Mouse (Mus musculus): Measurements from ENCODE around the gene Map3k12. TPM values are rescaled to one million over a fixed set of nuclear protein-coding genes. Genes with fewer than 3 reads are reported as not detected.

Map3k12 gene
- polyA plus RNA-seq (2016; fragmentation: Nextera tagmentation; extraction: Ambion mirVana), result 23.8 and 27.7 TPM in 2 replicates

DNA sequence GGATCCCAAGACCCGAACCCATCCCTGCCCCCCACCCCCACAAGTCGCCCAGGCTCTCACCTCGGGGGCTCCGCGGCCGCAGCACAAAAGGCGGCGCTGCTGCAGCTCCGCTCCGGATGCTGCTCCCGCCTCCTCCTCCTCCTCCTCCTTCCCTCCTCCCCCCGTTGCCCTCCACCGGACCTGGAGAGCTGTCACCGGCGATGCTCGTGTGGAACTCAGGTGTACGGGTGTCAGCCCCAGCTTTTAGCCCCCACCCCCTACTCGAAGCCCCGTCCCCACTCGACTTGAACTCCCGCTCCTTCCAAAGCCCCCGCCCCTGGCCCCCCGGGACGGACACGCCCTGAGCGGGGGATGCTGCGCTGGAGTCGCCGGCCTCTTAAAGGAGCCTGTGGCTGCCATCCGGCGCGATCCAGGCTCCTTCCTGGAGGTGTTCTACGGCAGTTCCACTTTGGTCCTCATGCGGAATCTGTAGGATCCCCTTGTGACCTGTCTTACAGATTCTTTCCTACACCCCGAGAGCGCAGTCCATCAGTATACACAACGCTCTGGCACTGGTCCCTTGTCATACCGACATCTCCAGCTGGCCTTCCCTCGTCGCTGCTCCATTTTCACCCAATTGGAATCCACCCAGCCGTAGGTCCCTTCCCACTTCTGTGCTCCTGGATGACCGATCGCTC, at the start of gene Map3k12:
Gene Map3k12, minus strand, starts transcription at position 337 of the 677 bp plus-strand sequence.
- DNase-seq (ENCODE audit: low spot score), result peak; percentile 86
- Histone ChIP-seq H3K4me3 (peak within 1 kb of the TSS; percentile 74), H3K27me3 (ENCODE audit: low read depth, poor library complexity, severe bottlenecking) (no peaks in the 10 kb centered on the region), H3K9me3 (replicated peaks) (no peaks in the 10 kb centered on the region), H3K4me1 (peaks cover 50% of the 10 kb centered on the region), H3K36me3 (peaks cover 20% of the 10 kb centered on the region), H3K27ac (peak within 1 kb of the TSS; percentile 98)
- under 1% methylated on average over 43 of the region's 43 CpGs for WGBS

DNA sequence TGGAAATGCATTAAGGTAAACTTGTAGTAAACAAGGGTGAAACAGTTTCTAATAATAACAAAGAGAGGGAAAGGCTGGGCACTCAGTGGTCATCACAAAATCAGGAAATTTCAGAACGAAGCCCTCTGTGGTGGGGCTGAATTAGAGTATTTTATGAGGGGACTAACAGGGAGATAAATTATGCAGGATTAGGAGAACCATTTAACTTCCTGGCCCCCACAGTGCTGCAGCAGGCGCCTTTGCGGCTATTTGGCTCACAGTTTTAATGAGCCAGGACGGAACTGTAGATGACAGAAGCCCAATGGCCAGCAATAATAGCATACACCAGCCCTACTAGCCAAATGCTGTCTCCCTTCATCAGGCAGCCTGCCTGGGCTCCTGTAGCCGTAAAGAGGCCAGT, 46.8 kb upstream of the Map3k12 start:
- no peak overlapping the region for H3K4me3 ChIP-seq
- H3K4me1 ChIP-seq, result no peaks in the 10 kb centered on the region; the same call in 1 of the 2 replicates
- no peaks in the 10 kb centered on the region for H3K27me3 ChIP-seq (ENCODE audit: low read depth, poor library complexity, severe bottlenecking)
- no peak for DNase-seq (ENCODE audit: low spot score)
- no peaks in the 10 kb centered on the region for H3K9me3 ChIP-seq (replicated peaks)
- 72% methylated on average over 5 of the region's 5 CpGs for WGBS
- no peak overlapping the region for H3K27ac ChIP-seq
- peaks cover 26% of the 10 kb centered on the region for H3K36me3 ChIP-seq

DNA sequence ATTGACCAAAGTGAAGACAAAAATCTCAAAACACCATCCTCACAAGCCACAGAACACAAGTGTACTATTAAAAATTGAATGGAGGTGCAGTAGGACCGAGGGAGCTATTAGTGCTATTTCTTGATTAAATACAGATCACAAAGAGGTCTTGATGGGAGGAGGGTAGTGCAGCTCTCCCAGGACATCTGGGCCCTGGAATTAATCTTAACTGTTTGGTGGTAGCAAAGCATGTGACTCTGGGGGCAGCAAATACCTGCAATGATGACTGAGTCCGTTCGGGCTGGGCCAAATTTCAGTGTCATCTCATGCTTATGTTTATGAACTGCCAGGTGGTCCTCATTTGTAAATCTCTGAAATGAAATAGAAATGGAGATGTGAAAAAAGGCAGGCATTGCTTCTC, 46.2 kb upstream of the Map3k12 start:
- no peak overlapping the region for H3K4me3 ChIP-seq
- H3K36me3 ChIP-seq, result peaks cover 26% of the 10 kb centered on the region
- no peak for DNase-seq (ENCODE audit: low spot score)
- no peaks in the 10 kb centered on the region for H3K9me3 ChIP-seq (replicated peaks)
- H3K27ac ChIP-seq, result no peak overlapping the region
- no peaks in the 10 kb centered on the region; the same call in 1 of the 2 replicates for H3K4me1 ChIP-seq
- WGBS, result 85% methylated on average over 3 of the region's 3 CpGs
- H3K27me3 ChIP-seq (ENCODE audit: low read depth, poor library complexity, severe bottlenecking), result no peaks in the 10 kb centered on the region

DNA sequence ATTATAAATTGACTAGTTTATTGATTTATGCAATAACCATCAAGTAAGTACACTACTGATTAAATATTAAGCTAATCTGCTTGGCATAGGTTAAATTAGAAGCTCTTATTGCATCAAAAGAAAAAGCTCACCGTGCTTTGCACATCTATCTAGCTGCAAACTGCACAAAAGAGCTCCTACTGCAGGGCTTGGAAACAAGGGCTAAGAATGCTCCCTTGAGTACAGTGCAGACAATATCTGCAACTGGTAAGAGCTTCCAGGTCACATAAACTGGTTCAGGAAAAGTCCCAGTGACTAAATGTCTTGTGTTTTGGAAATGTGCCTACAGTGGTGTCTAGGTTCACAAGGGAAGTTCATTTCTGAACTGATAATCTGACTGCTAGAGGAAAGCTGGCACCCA, 45.6 kb upstream of the Map3k12 start:
- H3K9me3 ChIP-seq (replicated peaks), result no peaks in the 10 kb centered on the region
- H3K4me3 ChIP-seq, result no peak overlapping the region
- no peaks in the 10 kb centered on the region for H3K27me3 ChIP-seq (ENCODE audit: low read depth, poor library complexity, severe bottlenecking)
- WGBS, result 98% methylated on average over 1 of the region's 1 CpGs
- H3K4me1 ChIP-seq, result no peaks in the 10 kb centered on the region; the same call in 1 of the 2 replicates
- H3K36me3 ChIP-seq, result peaks cover 26% of the 10 kb centered on the region
- H3K27ac ChIP-seq, result no peak overlapping the region
- no peak for DNase-seq (ENCODE audit: low spot score)

DNA sequence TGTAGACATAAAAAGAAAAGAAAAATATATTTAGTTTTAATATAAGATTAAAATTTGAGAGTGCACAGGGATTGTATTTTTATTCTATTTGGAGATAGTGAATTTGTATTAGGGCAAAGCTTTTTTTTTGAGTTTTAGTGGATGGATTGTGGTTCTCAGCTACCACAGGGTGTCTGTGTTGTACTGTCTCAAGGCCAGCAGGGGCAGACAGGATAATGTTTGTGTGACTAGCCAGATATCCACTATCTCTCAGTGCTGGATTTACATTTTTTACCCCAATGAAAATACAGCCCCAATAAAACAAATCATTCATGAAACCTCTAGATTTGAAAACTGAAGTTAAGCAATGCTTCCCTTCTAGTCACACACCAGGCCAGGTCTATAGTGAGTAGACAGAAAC, 40.7 kb upstream of the Map3k12 start:
- no peak overlapping the region for H3K4me3 ChIP-seq
- H3K27ac ChIP-seq, result no peak overlapping the region
- DNase-seq (ENCODE audit: low spot score), result no peak
- peaks cover 52% of the 10 kb centered on the region for H3K36me3 ChIP-seq
- H3K4me1 ChIP-seq, result no peaks in the 10 kb centered on the region
- no peaks in the 10 kb centered on the region for H3K27me3 ChIP-seq (ENCODE audit: low read depth, poor library complexity, severe bottlenecking)
- H3K9me3 ChIP-seq (replicated peaks), result no peaks in the 10 kb centered on the region

DNA sequence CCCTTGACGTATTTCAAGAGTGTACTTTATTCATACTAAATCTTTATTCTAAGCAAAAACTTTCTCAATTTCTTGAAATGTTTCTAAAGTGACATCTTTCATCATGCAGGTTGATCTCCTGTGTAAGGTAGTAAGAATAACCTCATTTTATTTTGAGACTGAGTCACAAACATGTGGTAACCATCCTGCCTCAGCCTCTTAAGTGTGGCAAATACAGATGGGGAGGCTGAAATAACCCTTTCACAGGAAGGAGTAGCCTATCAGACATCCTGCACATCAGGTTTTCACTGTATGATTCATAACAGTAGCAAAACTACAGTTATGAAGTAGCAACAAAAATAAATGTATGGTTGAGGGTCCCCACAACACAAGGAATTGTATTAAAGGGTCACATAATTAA, 38.7 kb upstream of the Map3k12 start:
- Histone ChIP-seq H3K27ac (no peak overlapping the region), H3K9me3 (replicated peaks) (no peaks in the 10 kb centered on the region), H3K27me3 (ENCODE audit: low read depth, poor library complexity, severe bottlenecking) (no peaks in the 10 kb centered on the region), H3K4me1 (no peaks in the 10 kb centered on the region), H3K36me3 (peaks cover 59% of the 10 kb centered on the region), H3K4me3 (no peak overlapping the region)
- no peak for DNase-seq (ENCODE audit: low spot score)
- WGBS, result 91% methylated on average over 1 of the region's 1 CpGs

DNA sequence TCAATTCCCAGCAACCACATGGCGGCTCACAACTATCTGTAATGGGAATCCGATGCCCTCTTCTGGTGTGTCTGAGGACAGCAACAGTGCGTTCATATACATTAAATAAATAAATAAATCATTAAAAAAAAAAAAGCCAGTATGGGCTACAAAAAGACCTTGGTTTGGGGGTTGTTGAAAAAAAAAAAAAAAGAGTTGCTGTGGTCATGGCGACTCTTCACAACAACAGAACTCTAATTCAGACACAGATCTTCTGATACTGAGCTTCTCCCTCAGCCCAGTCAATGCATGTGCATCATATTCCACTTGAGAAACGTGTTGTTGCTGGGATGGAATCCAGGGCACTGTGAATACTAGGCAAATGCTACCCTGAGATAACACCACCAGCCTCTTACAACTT, 35.7 kb upstream of the Map3k12 start:
- 94% methylated on average over 5 of the region's 5 CpGs for WGBS

DNA sequence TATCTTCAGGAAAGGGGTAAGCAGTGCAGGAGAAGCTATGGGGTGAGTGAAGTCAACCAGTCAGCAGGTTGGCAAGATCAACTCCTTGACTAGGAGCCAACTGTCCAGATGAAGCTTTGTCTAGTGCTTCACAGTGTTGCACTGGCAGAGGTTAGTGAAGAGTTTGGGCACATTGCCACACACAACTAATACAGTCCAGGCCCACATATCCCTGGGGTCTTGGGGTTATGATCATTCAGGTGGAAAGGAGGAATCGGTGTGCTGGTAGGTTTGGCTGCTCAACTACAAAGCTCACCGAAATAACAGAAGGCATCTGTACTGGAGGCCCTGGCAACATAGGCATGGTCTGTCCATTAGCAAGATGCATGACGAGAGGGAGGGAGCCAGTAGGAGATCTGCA, 30.6 kb upstream of the Map3k12 start:
- Histone ChIP-seq H3K4me3 (no peak overlapping the region), H3K27me3 (ENCODE audit: low read depth, poor library complexity, severe bottlenecking) (no peaks in the 10 kb centered on the region), H3K27ac (no peak overlapping the region), H3K36me3 (peaks cover 83% of the 10 kb centered on the region), H3K9me3 (replicated peaks) (no peaks in the 10 kb centered on the region), H3K4me1 (no peaks in the 10 kb centered on the region)
- 97% methylated on average over 3 of the region's 3 CpGs for WGBS
- no peak for DNase-seq (ENCODE audit: low spot score)

More for the DNA sequence above, 35.7 kb upstream of the Map3k12 start:
- Histone ChIP-seq H3K4me1 (no peaks in the 10 kb centered on the region), H3K9me3 (replicated peaks) (no peaks in the 10 kb centered on the region), H3K27me3 (ENCODE audit: low read depth, poor library complexity, severe bottlenecking) (no peaks in the 10 kb centered on the region), H3K36me3 (peaks cover 73% of the 10 kb centered on the region), H3K4me3 (no peak overlapping the region), H3K27ac (no peak overlapping the region)
- DNase-seq (ENCODE audit: low spot score), result no peak

DNA sequence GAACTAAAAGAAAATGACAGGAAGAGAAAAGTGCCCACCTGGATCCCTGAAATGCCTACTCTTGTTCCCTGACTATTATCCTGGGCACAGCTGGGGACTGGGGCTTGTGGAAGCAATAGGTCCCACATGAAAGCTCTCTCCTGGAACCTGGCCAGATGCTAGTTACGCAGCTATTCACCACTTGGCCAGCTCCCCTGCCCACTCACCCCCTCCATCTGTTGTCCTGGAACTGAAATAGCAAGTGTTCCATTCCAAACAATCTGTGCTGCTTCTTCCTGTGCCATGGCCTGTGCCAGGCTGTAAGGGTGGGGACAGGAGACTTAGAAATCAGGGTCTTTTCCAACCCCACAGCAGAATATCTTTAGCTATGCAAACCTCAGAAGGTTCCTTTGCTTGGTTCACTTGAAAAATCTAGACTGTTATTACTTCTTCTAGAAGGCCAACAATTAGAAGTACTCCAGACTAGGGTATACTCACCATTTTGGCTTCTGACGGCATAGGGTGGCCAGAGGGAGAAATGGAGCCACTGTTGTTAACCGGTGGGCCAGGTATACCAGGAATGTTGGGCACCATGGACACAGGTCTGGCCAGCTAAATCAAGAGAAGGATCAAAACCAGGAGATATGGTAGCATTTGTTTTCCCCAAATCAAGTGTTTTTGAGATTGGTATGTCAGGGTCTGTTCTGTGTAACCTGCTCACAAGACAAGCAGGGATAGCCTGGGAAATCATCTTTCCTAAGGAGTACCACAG, 30.0 kb upstream of the Map3k12 start:
- Histone ChIP-seq H3K4me1 (no peaks in the 10 kb centered on the region), H3K4me3 (no peak overlapping the region), H3K27me3 (ENCODE audit: low read depth, poor library complexity, severe bottlenecking) (no peaks in the 10 kb centered on the region), H3K9me3 (replicated peaks) (no peaks in the 10 kb centered on the region), H3K27ac (no peak overlapping the region), H3K36me3 (peaks cover 82% of the 10 kb centered on the region)
- no peak for DNase-seq (ENCODE audit: low spot score)
- 94% methylated on average over 3 of the region's 3 CpGs for WGBS

DNA sequence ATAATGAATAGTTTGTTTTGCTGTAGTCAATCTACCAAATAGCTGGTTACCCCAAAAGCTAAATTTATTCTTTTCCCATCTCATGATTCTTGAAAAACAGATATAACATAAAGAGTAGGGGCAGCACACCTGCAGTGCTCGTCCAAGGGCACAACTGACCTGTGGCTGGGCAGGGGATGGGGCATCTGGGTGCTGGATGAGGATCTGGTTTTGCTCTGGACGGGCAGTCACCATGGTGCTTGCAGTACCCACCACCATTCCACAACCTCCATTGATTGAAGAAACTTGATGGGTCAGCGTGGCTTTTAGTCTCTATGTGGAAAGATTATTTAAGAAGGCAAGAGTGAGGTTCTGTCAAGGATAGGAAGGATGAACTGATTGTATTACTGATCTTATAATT, 29.4 kb upstream of the Map3k12 start:
- H3K36me3 ChIP-seq, result peaks cover 82% of the 10 kb centered on the region
- H3K27ac ChIP-seq, result no peak overlapping the region
- no peaks in the 10 kb centered on the region for H3K9me3 ChIP-seq (replicated peaks)
- H3K4me1 ChIP-seq, result no peaks in the 10 kb centered on the region
- H3K27me3 ChIP-seq (ENCODE audit: low read depth, poor library complexity, severe bottlenecking), result no peaks in the 10 kb centered on the region
- no peak overlapping the region for H3K4me3 ChIP-seq
- WGBS, result 89% methylated on average over 3 of the region's 3 CpGs
- no peak for DNase-seq (ENCODE audit: low spot score)

DNA sequence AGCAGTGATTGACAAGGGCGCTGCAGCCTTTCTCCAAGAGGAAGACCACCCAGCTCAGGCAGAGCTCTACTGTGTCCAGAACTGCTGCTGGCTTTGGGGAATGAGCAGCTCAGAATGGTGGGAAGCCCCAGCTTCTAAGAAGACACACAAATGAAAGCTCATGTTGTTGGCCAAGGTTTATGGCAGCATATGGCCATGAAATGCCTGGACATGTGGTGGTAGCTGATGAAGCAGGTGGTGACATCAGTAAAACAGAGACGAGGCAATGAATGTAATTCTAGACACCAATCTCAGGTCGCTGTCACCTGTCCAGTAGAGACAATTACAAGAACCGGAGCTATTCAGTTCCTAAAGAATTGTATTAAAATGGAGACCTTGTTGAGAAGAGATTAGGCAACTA, 27.9 kb upstream of the Map3k12 start:
- no peak for DNase-seq (ENCODE audit: low spot score)
- H3K27me3 ChIP-seq (ENCODE audit: low read depth, poor library complexity, severe bottlenecking), result no peaks in the 10 kb centered on the region
- H3K4me1 ChIP-seq, result no peaks in the 10 kb centered on the region
- H3K4me3 ChIP-seq, result no peak overlapping the region
- no peaks in the 10 kb centered on the region for H3K9me3 ChIP-seq (replicated peaks)
- WGBS, result 92% methylated on average over 4 of the region's 4 CpGs
- H3K27ac ChIP-seq, result no peak overlapping the region
- H3K36me3 ChIP-seq, result peaks cover 86% of the 10 kb centered on the region

DNA sequence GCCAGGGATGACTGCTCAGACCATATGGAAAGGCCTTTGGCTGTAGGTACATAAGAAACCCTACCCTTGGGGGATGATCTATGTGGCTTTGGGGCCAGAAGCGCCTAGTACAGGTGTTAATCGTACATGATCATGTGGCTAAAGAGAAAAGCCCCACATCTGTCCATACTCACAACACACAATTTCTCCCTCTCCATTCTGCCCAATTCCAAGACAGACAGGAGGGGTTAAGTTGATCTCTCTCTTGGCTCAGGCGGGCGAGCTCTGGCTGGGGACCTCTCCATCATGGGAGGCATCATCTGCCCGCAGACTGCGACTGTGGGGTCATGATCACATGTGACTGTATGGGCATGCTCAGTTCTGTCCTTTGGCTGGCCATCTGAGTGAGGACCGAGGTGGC, 17.1 kb upstream of the Map3k12 start:
- 78% methylated on average over 7 of the region's 7 CpGs for WGBS
- no peaks in the 10 kb centered on the region for H3K27me3 ChIP-seq (ENCODE audit: low read depth, poor library complexity, severe bottlenecking)

DNA sequence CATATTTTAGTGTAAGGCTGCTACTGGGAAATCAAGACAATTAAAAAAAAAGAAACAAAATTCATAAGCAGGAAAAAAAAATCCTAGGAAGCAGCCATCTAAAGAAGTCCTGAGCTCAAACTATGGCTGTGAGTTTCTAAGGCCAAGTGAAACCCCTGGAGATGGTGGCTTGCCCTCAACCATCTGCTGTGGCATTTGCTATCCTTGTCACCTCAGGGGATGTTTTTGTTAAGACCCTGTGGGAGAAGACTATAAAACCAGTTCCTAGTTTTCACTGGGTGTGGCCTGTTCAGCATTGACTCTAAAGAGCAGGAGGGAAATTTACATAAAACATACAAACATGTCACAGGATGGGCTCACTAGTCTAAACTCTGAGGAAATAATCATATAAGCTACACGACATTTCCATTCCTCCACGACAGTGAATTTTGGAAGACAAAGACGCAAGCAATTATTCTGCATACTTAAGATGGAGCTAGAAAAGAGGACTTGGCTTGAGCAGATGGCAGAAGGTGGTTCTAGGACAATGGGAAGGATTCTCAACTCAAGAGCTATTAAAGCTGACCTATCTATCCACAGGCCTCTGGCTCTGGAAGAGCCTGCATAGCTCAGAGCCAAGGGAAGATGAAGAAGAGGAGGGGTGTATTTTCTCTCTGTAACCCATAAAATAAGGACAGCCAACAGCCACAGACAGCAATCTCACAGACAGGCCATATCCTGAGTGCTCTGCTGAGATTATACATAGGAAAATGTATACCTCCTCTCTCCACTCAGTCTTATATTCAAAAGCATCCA, 15.4 kb upstream of the Map3k12 start:
- H3K27ac ChIP-seq, result no peak overlapping the region
- no peak overlapping the region for H3K4me3 ChIP-seq
- H3K4me1 ChIP-seq, result peaks cover 10% of the 10 kb centered on the region
- no peaks in the 10 kb centered on the region for H3K27me3 ChIP-seq (ENCODE audit: low read depth, poor library complexity, severe bottlenecking)
- 92% methylated on average over 3 of the region's 3 CpGs for WGBS
- H3K36me3 ChIP-seq, result peaks cover 95% of the 10 kb centered on the region
- H3K9me3 ChIP-seq (replicated peaks), result no peaks in the 10 kb centered on the region
- no peak for DNase-seq (ENCODE audit: low spot score)

More for the DNA sequence above, 17.1 kb upstream of the Map3k12 start:
- Histone ChIP-seq H3K36me3 (peaks cover 87% of the 10 kb centered on the region), H3K27ac (0 out of 2 replicates have a peak overlapping the region, but pooled peaks have one; percentile 0), H3K4me3 (no peak overlapping the region), H3K4me1 (peaks cover 10% of the 10 kb centered on the region), H3K9me3 (replicated peaks) (no peaks in the 10 kb centered on the region)
- no peak for DNase-seq (ENCODE audit: low spot score)

All from limb, embryonic 10.5 days (tissue).